Mouse (Mus musculus) hindbrain, embryonic 16.5 days (tissue): ENCODE results near the gene Syndig1. TPM values are rescaled to one million over a fixed set of nuclear protein-coding genes. Genes with fewer than 3 reads are reported as not detected.
A peak's percentile ranks its signal among the peaks of the same experiment; 100 is the strongest.

Source experiments
- ATAC-seq: fragments of 200-750 bp; cut with Nextera tagmentation; 2 replicates; pipeline ENCODE4 v1.8.0; 2017; ENCODE audit warnings: moderate TSS enrichment, moderate library complexity
- H3K27ac ChIP-seq: fragments of 300-500 bp; sonication (generic); 2 replicates; pipeline ENCODE4 v1.5.1; 2014; ENCODE audit warnings: low read depth, mild to moderate bottlenecking, control low read depth, low read length, moderate library complexity
- H3K27me3 ChIP-seq: fragments of 300-500 bp; sonication (generic); replicated peaks from 2 replicates; pipeline ENCODE4 v1.6.1; 2014; ENCODE audit warnings: low read length; ENCODE audit not compliant: control insufficient read depth, insufficient read depth
- H3K36me3 ChIP-seq: fragments of 300-500 bp; sonication (generic); 2 replicates; pipeline ENCODE4 v1.6.1; 2014; ENCODE audit warnings: mild to moderate bottlenecking, low read length, moderate library complexity, mixed read lengths; ENCODE audit not compliant: control insufficient read depth, insufficient read depth
- H3K4me1 ChIP-seq: fragments of 300-500 bp; sonication (generic); 2 replicates; pipeline ENCODE4 v1.6.1; 2014; ENCODE audit warnings: low read depth, low read length; ENCODE audit not compliant: control insufficient read depth, insufficient read depth
- H3K4me2 ChIP-seq: fragments of 300-500 bp; sonication (generic); 2 replicates; pipeline ENCODE4 v1.6.1; 2014; ENCODE audit warnings: mild to moderate bottlenecking, low read length, control low read depth, moderate library complexity
- H3K4me3 ChIP-seq: fragments of 300-500 bp; sonication (generic); 2 replicates; pipeline ENCODE4 v1.5.1; 2014; ENCODE audit warnings: mild to moderate bottlenecking, low read length, control low read depth, moderate library complexity
- H3K9ac ChIP-seq: fragments of 300-500 bp; sonication (generic); 2 replicates; pipeline ENCODE4 v1.6.1; 2014; ENCODE audit warnings: low read depth, mild to moderate bottlenecking, control low read depth, low read length, moderate library complexity
- H3K9me3 ChIP-seq: fragments of 300-500 bp; sonication (generic); 2 replicates; pipeline ENCODE4 v1.6.1; 2014; ENCODE audit warnings: mild to moderate bottlenecking, low read length, moderate library complexity; ENCODE audit not compliant: control insufficient read depth
- WGBS: fragments of 180-500 bp; shearing (Covaris S2); extraction: QIAGEN DNeasy Blood & Tissue Kit; methylation state at CpG from one replicate; pipeline ENCODE4 v1.1.7; 2014; 5-methylcytosine and 5-hydroxymethylcytosine counted together
- polyA plus RNA-seq: library from polyadenylated mRNA; unstranded; fragments of >200 nt; fragmentation: Nextera tagmentation; extraction: Ambion mirVana; gene quantifications from 2 replicates; pipeline ENCODE4 v1.2.1, GENCODE M21; 2015

Gene Syndig1
- polyA plus RNA-seq = 45.6 and 47.7 TPM in 2 replicates

DNA sequence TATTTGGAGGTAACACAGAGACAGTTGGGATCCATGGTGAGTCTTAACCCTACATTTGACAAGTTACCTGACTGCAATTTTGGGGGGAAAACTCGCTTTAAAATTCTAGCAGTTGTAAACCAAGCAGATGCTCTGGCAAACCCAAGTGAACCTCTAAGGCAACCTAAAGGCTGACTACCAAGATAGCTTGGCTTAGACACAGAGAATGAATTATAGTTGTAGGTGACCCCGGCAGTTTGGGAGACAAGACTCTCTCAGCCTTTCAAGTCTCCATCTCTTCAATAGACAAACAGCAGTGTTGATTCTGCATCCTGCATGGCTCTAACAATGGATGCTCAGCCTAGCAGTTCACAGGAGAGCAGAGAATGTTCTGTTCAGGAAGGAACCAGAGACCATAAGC lies at the start of gene Syndig1:
Gene Syndig1 (plus strand): TSS at position 301 of the 400 bp plus-strand sequence.
- H3K27ac ChIP-seq = no peak within 1 kb of the TSS; the same call in 1 of the 2 replicates
- no peak for ATAC-seq
- H3K4me2 ChIP-seq = peak within 1 kb of the TSS; percentile 95
- H3K4me1 ChIP-seq = peaks cover 8% of the 10 kb centered on the region
- H3K4me3 ChIP-seq = peak within 1 kb of the TSS; percentile 74
- no peaks in the 10 kb centered on the region; the same call in 1 of the 2 replicates for H3K27me3 ChIP-seq
- H3K36me3 ChIP-seq = no peaks in the 10 kb centered on the region
- H3K9ac ChIP-seq = peak within 1 kb of the TSS; percentile 78
- WGBS = 75% methylated on average over 2 of the region's 2 CpGs
- no peaks in the 10 kb centered on the region for H3K9me3 ChIP-seq

DNA sequence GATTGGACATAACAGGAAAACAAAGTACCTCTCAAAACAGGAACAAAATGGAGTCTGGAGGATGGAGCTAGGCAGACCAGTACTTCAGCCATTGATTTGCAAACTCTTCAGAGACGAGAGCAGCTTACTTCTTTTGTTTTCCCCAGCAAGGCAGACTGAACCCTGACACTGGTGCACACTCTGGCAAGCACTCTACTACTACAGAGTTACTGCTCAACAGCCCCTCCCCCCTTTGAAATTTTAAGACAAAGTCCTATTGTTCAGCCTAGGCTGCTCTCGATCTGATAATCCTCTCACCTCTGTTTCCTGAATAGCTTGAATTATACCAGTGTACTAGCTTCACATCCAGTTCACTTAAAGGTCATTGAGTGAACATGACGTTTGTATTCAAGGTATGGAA lies 30.4 kb upstream of the Syndig1 start:
- WGBS = 7% methylated on average over 3 of the region's 3 CpGs
- Histone ChIP-seq H3K9ac (no peak overlapping the region), H3K27me3 (no peaks in the 10 kb centered on the region), H3K27ac (no peak overlapping the region), H3K4me3 (no peak overlapping the region), H3K4me2 (no peak overlapping the region), H3K4me1 (no peaks in the 10 kb centered on the region), H3K9me3 (no peaks in the 10 kb centered on the region), H3K36me3 (no peaks in the 10 kb centered on the region)
- no peak for ATAC-seq

DNA sequence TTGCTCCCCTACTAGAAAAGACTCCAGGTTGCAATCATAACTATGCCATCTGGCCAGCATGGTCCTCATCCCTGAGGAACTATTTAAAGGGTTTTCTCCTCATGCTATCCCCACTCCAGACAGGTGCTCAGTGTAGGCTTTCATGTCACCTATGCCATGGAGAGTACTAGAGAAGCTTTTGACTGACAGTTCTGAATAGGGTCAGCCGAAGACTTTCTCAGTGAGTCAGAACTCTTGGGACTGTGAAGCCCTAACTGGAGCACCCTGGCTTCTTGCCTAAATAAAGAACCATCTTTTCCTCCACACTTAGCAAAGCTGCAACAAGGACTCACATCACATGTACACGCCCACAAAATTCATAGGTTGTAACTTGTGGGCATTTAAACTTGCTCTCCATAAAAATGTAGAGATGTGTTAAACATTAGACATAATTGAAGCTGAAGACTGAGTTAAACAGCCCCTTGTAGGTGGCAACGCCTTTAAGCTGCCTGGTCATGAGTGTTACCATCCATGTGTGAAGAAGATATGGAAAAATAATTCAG lies 24.3 kb upstream of the Syndig1 start:
- no peak for ATAC-seq
- 86% methylated on average over 3 of the region's 3 CpGs for WGBS

DNA sequence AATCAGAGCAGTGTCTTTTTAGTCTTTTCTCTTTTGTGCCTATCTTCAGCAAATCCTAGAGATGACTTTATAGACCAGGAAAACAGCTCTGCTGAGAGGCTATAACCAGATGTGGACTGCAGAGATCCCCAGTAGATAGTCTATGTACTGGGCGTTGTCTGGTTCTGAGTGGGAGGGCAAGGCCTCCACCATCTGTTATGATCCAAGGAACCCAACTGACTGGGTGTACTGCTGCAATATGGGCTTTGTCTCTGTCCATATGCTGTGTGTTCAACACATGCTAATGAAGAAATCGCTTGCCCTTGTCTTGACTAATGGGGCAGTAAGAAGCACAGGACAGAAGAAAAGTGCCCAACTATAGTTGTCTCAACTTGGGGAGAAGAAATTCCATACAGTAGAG lies 23.8 kb upstream of the Syndig1 start:
- Histone ChIP-seq H3K27ac (no peak overlapping the region), H3K4me1 (no peaks in the 10 kb centered on the region), H3K9ac (no peak overlapping the region), H3K27me3 (no peaks in the 10 kb centered on the region), H3K4me2 (no peak overlapping the region), H3K36me3 (no peaks in the 10 kb centered on the region), H3K9me3 (no peaks in the 10 kb centered on the region), H3K4me3 (no peak overlapping the region)
- ATAC-seq = no peak
- WGBS = 79% methylated on average over 2 of the region's 2 CpGs

More for the DNA sequence above, 24.3 kb upstream of the Syndig1 start:
- Histone ChIP-seq H3K9ac (no peak overlapping the region), H3K36me3 (no peaks in the 10 kb centered on the region), H3K4me1 (no peaks in the 10 kb centered on the region), H3K27ac (no peak overlapping the region), H3K9me3 (no peaks in the 10 kb centered on the region), H3K27me3 (no peaks in the 10 kb centered on the region), H3K4me2 (no peak overlapping the region), H3K4me3 (no peak overlapping the region)

DNA sequence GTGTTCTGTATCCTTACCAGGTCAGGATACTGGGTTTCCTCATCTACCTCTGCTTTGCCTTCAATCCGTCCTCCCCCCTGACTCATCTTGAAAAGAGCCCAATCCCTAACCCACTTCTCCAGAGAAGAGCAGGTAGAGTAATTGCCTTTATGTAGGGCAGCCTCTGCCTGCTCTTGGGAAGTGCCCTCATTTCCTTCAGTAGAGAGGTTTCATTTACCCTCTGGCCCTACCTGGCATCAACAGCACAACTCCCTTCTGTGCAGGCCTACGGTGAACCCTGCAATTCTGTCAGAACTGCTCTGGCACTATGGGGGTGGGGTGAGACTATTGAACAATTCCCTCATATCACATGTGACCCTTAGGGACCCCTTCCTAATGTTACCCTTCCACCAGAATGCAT lies 16.1 kb upstream of the Syndig1 start:
- no peak for ATAC-seq
- WGBS = 91% methylated on average over 2 of the region's 2 CpGs
- no peak overlapping the region for H3K4me3 ChIP-seq

DNA sequence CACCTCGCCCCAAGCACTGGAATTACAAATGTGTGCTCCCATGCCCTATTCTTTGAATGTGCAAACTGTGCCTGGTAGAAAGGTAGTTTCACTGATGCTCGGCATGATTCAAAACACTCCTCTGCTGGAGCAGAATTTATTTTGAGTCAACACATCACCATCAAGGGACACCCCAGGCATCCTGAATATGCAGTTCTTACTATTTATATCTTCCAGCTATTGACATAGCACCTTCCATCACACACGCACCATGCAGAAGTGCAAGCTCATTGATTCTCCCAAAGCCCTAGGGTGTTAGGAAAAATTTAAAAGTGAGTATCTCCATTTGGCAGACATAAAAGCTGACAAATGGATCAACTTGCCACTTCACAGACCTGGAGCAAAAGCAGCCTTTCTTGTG lies 10.6 kb upstream of the Syndig1 start:
- Histone ChIP-seq H3K36me3 (no peaks in the 10 kb centered on the region), H3K27ac (no peak overlapping the region), H3K4me2 (no peak overlapping the region), H3K27me3 (no peaks in the 10 kb centered on the region), H3K4me1 (no peaks in the 10 kb centered on the region), H3K9me3 (no peaks in the 10 kb centered on the region), H3K4me3 (no peak overlapping the region), H3K9ac (no peak overlapping the region)
- 65% methylated on average over 3 of the region's 3 CpGs for WGBS
- ATAC-seq = no peak

More for the DNA sequence above, 16.1 kb upstream of the Syndig1 start:
- Histone ChIP-seq H3K9me3 (no peaks in the 10 kb centered on the region), H3K4me2 (no peak overlapping the region), H3K36me3 (no peaks in the 10 kb centered on the region), H3K9ac (no peak overlapping the region), H3K27ac (no peak overlapping the region), H3K4me1 (no peaks in the 10 kb centered on the region), H3K27me3 (no peaks in the 10 kb centered on the region)

DNA sequence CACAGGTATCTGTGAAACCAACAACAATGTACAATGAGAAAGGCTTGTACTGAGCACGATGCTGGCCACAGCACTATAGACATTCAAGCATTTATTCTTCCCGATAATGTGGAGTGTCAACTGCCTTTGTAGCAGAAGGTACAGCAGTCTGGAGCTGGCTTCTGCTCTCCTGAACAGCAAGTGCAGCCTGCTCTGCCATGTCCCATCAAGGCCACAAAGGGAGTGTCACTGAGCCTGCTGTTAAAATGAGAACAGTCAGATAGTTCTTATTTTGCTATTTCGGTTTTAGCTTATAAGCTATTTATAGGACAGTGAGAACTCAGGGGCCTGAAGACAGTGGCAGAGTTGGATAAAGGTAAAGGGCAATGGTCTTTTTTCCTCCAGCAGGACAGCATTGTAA lies 9.3 kb upstream of the Syndig1 start:
- no peak overlapping the region for H3K4me3 ChIP-seq
- WGBS = 85% methylated on average over 3 of the region's 3 CpGs
- H3K4me2 ChIP-seq = no peak overlapping the region
- H3K27me3 ChIP-seq = no peaks in the 10 kb centered on the region
- no peak for ATAC-seq
- no peak overlapping the region for H3K9ac ChIP-seq
- H3K27ac ChIP-seq = no peak overlapping the region
- no peaks in the 10 kb centered on the region for H3K9me3 ChIP-seq
- H3K4me1 ChIP-seq = no peaks in the 10 kb centered on the region
- no peaks in the 10 kb centered on the region for H3K36me3 ChIP-seq

DNA sequence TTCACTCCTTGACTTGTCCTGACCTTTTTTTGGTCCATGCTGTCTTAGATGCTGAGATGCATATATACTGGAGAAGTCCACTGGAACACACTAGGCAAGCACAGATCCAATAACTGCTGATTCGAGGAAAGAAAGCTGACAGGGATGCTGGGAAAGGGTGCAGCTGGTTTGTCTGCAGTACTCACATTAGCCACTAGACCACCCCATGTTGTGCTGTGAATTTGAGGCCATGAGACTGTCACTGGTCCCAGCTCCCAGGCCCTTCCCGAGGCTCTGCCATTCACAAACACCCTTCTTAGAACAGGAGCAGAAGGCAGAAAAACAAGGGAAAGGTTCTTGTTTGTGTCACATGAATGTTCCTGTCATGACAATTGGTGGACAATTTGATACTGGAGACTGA lies 8.8 kb upstream of the Syndig1 start:
- WGBS = 28% methylated on average over 2 of the region's 2 CpGs
- Histone ChIP-seq H3K9ac (no peak overlapping the region), H3K4me3 (no peak overlapping the region), H3K9me3 (no peaks in the 10 kb centered on the region), H3K36me3 (no peaks in the 10 kb centered on the region), H3K4me2 (no peak overlapping the region), H3K27me3 (no peaks in the 10 kb centered on the region), H3K4me1 (no peaks in the 10 kb centered on the region), H3K27ac (no peak overlapping the region)
- ATAC-seq = no peak

DNA sequence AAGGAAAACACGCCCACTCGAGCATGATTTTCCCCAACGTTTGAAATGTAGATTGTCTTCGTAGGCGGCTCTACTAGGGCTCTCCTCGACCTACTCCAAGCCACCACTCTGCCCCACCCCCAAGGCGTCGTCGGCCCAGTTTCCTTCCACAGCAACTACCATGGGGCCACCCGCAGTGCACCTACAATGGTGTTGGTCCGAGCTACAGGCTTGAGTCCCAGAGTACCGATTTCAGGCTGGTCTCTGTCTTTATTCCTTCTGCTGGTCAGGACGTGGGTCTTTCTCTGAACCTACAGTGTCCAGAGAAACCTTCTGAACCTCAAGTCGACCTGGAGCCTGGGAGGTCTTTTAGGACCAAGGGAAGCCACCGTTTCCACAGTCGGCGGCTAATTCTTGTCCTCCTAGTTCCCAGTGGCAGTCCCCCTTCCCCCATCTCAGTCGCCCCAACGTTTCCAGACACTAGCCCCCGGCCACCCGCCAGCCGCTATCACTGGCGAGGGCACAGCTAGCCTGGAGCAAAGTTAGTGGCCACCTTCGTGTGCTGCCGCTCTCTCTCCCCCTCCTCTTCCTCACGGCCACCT lies 1.0 kb downstream of the Syndig1 start:
- no peaks in the 10 kb centered on the region for H3K9me3 ChIP-seq
- no peaks in the 10 kb centered on the region; the same call in 1 of the 2 replicates for H3K27me3 ChIP-seq
- no peaks in the 10 kb centered on the region for H3K36me3 ChIP-seq
- peak overlapping the region; percentile 41 for H3K27ac ChIP-seq
- H3K4me3 ChIP-seq = peak overlapping the region; percentile 74
- peak overlapping the region; percentile 78 for H3K9ac ChIP-seq
- H3K4me1 ChIP-seq = peaks cover 8% of the 10 kb centered on the region
- WGBS = 2% methylated on average over 26 of the region's 26 CpGs
- peak overlapping the region; percentile 95 for H3K4me2 ChIP-seq
- ATAC-seq = peak; percentile 25
